Mouse (Mus musculus) left cerebral cortex, adult 18-20 months (tissue): Measurements from ENCODE around the gene Clmn. TPM values are rescaled to one million over a fixed set of nuclear protein-coding genes. Genes with fewer than 3 reads are reported as not detected.
A peak's percentile ranks its signal among the peaks of the same experiment; 100 is the strongest.

Source experiments
- DNase-seq, 2 experiments: peaks; one replicate each; pipeline ENCODE4 v3.0.0; 2021 to 2022; ENCODE audit warnings: low spot score in 2 of 2, mixed read lengths in 1 of 2
- long read RNA-seq, 2 experiments: library from polyadenylated mRNA; stranded (forward); transcript quantifications; one replicate each; pipeline ENCODE4 v2.0.0; 2021
- total RNA-seq, 2 experiments: library from RNA; stranded (reverse); gene quantifications; 2 replicates each; pipeline ENCODE4 v1.2.3; 2021

Gene Clmn
- 10 to 100 TPM; 39.5 to 55.7 TPM for total RNA-seq
- long read RNA-seq, experiment 1, full-length matches to known transcripts: 5 of 25 reads
- long read RNA-seq, experiment 1, partial matches to known transcripts: 0 of 25 reads
- long read RNA-seq, experiment 1, other reads (novel, unspliced or antisense): 20 of 25 reads
- long read RNA-seq, experiment 2, full-length matches to known transcripts: 2 of 10 reads
- long read RNA-seq, experiment 2, partial matches to known transcripts: 1 of 10 reads
- long read RNA-seq, experiment 2, other reads (novel, unspliced or antisense): 7 of 10 reads

DNA sequence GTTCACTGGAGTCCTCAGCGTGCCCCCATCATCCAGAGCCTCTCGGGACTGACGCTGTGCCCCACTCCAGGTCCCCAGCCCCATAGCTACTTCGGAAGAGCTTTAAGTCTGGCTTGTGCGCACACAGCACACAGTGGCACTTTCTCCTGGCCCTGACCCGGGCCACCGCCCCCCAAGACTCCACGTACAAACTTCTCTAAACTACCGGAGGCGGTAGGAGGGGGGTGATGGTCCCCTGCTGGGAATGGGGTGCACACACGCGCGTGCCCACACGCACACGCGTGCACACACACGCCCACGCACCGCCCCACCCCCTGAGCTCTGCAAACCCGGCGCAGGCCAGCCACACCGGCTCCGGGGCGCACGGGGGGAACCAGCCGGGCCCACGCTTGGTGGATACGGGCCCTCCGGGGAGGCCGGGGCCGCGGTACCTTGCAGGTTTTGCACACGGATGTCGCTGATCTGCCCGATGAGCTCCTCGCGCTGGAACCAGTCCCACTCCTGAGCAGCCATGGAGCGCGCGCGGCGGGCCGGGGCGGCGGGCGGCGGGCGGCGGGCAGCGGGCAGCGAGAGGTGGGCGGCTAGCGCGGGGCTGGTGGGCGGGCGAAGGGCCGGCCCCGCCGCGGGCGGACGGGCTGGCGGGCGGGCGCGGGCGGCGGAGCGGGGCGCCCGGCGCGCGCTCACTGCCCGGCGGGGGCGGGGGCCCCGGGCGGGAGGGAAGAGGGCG, at the start of gene Clmn:
Gene Clmn, minus strand, starts transcription at position 638 of the 727 bp plus-strand sequence.
- peak; percentile 46 to 50 for DNase-seq

DNA sequence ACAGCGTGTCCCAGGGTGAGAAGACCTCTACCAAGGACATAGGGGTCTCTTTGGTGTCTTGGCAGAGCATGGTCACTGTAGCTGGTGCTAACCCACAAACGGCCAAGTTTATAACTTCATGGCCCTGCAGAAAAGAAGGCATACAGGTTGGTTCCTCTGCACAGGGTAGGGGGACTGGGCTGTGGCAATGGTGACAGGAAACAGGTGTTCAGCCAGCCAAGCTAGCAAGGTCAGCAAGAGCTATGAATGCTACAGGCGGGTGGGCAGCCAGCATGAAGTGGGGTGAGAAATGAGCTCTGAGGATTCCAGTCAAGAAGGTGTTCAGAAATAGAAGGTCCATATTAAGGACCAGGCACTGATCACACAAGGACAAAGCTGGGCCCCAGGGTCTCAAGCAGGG, 48.1 kb upstream of the Clmn start:
- no peak for DNase-seq

DNA sequence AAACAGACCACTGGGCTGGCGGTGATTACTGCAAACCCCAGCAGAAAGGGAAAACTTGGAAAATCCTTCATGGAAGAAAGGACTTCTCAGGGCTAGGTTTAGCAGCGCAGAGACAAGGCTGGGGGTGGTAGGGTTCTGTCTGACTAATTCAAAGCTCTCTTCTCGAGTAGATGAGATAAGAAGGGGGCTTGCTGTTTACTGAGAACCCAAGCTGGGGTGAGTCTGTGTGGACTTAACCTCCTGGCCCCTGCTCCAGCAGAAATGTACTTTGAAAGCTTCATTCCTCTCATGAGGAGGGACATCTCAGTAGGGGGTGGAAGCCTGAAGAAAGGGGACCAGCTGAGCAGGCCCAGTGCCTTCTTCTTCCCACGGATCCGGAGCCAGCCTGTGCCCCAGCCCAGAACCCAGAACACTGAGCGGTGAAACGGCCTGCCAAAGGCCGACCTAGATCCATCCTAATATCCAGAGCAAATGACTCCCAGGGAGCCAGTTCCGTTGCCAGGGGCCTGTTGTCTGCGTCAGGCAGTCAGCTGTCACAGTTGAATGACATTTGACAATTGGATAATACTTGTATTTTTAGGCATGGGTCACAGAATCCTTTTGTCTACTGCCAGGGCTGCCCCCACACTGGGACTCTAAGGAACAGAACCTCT, 47.5 kb upstream of the Clmn start:
- peak; percentile 32 to 43 for DNase-seq

- DNase-seq: no peak
These were observed 44.9 kb upstream of the Clmn start for GRCm38 (mm10) chr12:104909750-104910149.

DNA sequence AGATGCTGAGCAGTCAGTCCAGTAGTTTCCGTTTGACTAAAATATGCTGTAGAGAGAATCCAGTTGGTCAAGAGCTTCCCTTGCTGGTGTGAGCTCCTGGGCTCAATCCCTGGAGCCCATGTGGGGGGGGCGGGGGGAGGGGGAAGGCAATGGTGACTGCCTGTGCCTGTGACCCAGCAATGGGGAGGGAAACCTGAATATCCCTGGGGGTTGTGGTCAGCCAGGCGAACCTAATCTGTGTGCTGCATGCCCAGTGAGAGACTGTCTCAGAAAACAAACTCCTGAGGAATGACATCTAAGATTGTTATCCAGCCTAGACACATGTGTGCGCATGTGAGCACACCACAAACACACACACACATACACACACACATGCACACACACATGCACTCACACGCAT, 44.1 kb upstream of the Clmn start:
- DNase-seq: no peak

DNA sequence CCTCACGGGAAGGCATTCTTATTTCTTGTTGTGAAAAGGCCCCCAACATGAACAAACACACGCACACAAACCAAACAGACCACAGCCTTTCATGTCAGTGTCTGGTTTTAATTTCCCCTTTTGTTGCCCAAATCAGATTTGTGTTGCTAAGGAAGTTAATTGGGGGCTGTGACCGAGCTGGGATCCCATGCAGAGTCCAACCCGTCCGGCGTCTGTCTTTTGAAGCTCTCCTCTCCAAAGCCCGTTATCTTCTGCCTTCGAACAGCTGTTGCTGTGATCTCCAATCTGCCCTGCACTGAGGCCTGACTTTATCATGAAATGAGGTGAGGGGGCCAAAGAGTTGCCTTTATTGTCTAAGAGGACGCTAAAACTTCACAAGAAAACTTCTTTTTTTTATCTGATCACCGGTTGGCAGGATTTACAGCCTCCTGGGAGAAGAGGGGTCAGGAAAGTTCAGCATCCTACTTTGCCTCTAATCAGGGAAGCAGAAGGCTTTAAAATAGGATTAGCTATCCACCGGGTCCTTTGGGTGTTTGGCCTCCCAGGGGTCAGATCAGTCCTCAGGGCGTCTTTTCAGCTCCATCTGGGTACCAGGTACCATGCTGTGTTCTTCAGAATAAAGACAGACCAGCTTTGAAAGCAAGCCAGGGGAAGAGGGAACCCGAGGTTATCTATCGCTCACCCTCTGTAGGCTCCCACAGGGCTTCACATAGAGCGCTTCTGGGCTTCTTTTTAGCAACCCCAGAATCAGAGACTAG, 43.3 kb upstream of the Clmn start:
- DNase-seq: no peak

DNA sequence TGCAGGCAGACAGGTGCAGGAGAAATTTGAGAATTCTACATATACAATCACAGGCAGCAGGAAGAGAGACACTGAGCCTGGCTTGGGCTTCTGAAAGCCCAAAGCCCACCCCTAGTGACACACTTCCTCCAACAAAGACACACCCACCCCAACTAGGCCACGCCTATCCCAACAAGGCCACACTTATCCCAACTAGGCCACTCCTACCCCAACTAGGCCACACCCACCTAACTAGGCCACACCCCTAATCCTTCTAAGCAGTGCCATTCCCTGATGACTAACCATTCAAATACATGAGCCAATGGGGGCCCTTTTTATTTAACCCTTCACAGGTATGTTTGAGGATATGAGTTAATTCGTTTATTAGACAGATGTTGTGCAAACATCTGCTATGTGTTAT, 42.3 kb upstream of the Clmn start:
- no peak for DNase-seq

- DNase-seq: no peak
These were observed 39.3 kb upstream of the Clmn start for GRCm38 (mm10) chr12:104904138-104904537.

GRCm38 (mm10) chr12:104902392-104903053, 37.6 kb upstream of the Clmn start:
- DNase-seq: no peak

- no peak for DNase-seq
These were observed 36.4 kb upstream of the Clmn start for GRCm38 (mm10) chr12:104901320-104901719.

DNA sequence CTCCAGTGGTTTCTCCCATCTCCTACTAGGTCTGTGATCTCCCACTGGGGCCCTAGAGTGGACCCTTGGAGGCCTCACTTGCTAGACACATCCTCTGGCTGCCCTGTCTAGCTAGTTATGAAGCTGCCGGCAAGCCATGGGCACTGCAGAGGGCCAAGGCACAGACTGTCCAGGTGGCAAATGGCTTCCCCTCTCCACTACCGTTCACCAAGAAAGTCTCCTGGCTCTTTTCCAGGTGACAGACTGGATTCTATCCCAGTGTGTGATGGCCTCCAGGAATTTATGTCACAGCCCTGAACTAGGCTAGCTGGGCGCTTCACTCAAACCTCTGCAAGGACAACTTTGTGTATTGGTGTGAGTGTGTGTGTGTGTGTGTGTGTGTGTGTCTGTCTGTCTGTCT, 35.0 kb upstream of the Clmn start:
- DNase-seq: no peak

DNA sequence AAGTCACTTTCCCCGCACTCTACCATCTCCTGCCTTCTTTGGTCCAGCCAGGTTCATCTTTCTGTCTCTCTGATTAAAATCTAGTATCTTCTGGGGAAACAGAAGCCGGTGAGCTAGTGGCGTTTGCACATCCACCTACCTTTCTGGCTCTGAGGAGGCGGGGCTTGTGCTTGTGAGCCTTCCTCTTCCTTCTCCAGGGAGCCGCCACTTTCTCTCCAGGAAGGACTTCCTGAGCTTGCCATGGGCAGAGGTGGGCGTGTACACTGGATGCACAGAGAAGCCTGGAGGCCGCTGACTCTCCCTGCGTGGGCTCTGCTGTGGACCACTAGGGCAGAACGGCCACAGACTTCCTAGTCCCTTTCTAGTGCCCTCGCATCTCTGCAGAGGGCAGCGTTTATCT, 34.3 kb upstream of the Clmn start:
- no peak for DNase-seq

- no peak for DNase-seq
These were observed 33.8 kb upstream of the Clmn start for GRCm38 (mm10) chr12:104898718-104899117.

GRCm38 (mm10) chr12:104897051-104897618, 32.3 kb upstream of the Clmn start:
- DNase-seq: no peak

DNA sequence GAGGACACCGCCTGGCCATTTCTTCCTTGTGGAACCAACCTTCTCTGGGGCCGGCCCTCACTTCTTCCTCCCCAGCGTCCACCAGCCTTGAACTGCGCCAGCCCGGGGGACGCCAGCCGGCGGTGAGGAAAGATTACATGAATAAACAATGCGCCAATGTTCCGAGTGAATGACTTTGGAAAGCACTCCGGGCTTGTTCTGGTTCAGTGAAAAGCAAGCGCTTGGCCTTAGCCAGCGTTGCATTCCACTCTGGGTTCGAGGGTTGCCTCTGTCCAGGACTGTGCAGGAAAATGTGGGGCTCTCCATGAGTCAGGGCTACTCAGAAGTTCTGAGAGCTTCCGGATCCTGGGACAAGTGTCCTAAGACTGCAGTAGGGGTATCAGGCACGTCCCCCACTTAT, 31.8 kb upstream of the Clmn start:
- DNase-seq: peak; percentile 28 to 30

GRCm38 (mm10) chr12:104892245-104892644, 27.4 kb upstream of the Clmn start:
- DNase-seq: no peak

- no peak for DNase-seq
These were observed 25.2 kb upstream of the Clmn start for GRCm38 (mm10) chr12:104890066-104890465.

DNA sequence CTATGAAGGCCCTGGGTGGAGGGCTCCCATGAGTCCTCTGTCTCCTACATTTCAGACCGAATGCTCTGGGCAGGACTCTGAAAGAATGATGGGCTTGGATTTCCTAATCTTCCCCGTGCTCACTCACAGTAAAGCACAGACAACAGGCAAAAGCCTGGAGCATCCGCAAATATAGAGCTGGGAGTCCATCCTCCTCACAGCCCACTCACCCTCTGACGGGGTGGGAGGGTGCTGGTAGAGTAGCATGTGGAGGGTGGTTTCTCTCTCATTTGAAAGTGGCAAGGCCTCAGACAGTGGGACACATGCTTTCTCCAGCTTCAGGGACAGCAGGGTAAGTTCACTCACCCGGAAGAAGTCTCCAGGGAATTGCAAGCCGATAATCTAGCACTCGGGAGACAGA, 21.2 kb upstream of the Clmn start:
- DNase-seq: peak; percentile 38 to 40

DNA sequence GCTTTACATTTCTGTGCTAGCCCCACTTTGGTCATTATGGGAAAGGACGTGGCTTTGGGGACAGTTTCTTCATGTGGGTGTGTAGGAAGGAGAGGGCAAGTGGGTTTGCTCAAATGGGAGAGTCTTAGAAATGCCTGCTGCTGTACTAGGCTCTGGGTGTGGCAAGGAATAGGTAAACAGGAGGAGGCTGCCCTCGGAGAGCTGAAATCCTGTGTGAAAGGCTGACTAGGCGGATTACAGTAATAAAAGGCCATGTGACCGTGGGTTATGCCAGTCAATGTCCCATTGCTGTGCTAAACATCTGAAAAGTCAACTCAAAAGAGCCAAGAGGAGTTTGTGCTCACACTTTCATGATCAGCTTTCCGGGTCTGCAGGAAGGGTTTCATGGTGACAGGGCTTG, 17.7 kb upstream of the Clmn start:
- DNase-seq: no peak

DNA sequence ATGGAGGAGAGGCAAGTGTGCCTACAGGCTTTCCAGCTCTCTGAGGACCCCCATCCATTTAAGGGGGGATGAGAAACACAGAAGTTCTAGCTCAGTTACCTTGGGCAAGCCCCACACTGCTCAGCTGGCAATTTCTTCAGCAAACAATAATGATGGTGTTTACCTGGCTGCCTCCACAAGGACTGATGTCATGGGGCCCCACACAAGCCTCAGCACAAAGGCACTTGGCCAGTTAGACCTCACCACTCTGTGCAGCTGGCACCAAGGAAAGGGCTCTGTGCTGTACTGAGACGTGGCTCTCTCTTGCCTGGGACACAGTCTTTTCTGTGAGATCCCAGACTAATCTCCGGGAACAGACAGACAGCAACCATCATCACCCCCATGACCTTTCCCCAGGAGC, 17.2 kb upstream of the Clmn start:
- no peak for DNase-seq
